Mouse (Mus musculus): ENCODE data around the gene M6pr. TPM values are rescaled to one million over a fixed set of nuclear protein-coding genes. Genes with fewer than 3 reads are reported as not detected.
A peak's percentile ranks its signal among the peaks of the same experiment; 100 is the strongest.

M6pr gene
- polyA plus RNA-seq, 1 experiment from 2014 or later: 63.1 TPM

DNA sequence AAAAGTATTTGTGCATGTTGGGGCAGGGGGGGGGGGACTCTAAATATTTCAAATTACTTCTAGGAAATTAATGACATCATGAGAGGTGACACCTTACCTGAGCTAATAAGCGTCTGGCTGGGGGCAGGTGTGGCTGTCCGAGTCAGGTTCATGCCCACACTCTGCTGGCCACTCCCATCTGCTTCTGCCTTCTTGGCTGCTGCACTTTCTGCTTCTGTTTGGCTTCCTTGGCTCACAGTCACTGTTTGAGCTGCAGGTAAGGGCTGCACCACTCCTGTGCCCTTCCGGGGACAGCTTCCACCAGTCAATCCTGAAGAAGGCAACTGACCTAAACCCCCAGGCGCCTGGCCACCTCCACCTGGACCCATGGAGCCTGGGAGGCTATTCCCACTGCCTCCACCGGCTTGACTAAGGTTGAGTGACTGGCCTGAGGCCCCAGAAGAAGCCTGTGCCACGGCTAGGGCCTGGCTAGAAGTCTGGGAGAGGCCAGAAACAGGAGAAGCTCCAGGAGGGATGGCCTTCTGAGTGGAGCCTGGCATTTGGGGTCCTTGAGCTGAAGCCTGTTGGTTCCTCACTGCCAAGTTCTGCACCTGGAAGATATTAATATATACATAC is 16.9 kb downstream of the M6pr start:
- 96% methylated on average over 6 of the region's 6 CpGs for WGBS
- Histone ChIP-seq H3K4me2 (ENCODE audit: low read length) (no peak overlapping the region), H3K27ac (ENCODE audit: low read depth, low read length) (no peak overlapping the region), H3K4me3 (ENCODE audit: low read depth, low read length) (no peak overlapping the region), H3K4me1 (ENCODE audit: control insufficient read depth, insufficient read depth, low read length) (no peaks in the 10 kb centered on the region), H3K27me3 (replicated peaks; ENCODE audit: control insufficient read depth, insufficient read depth, low read length) (no peaks in the 10 kb centered on the region), H3K9me3 (replicated peaks; ENCODE audit: control insufficient read depth, low read length) (no peaks in the 10 kb centered on the region), H3K36me3 (ENCODE audit: control insufficient read depth, insufficient read depth, low read length) (peaks cover 87% of the 10 kb centered on the region), H3K9ac (ENCODE audit: low read length) (no peak overlapping the region)
- DNase-seq (ENCODE audit: low spot score): no peak
- no peak for ATAC-seq

GRCm38 (mm10) chr6:122333081-122333612 is 24.6 kb downstream of the M6pr start:
- DNase-seq (ENCODE audit: low spot score) (no peak), ATAC-seq (no peak)
- peaks cover 72% of the 10 kb centered on the region for H3K36me3 ChIP-seq (ENCODE audit: control insufficient read depth, insufficient read depth, low read length)
- H3K9me3 ChIP-seq (replicated peaks; ENCODE audit: control insufficient read depth, low read length): no peaks in the 10 kb centered on the region
- no peak overlapping the region for H3K27ac ChIP-seq (ENCODE audit: low read depth, low read length)
- no peak overlapping the region for H3K4me2 ChIP-seq (ENCODE audit: low read length)
- no peak overlapping the region for H3K9ac ChIP-seq (ENCODE audit: low read length)
- H3K27me3 ChIP-seq (replicated peaks; ENCODE audit: control insufficient read depth, insufficient read depth, low read length): no peaks in the 10 kb centered on the region
- no peak overlapping the region for H3K4me3 ChIP-seq (ENCODE audit: low read depth, low read length)
- H3K4me1 ChIP-seq (ENCODE audit: control insufficient read depth, insufficient read depth, low read length): peaks cover 7% of the 10 kb centered on the region
- whole genome bisulfite sequencing: 90% methylated on average over 13 of the region's 13 CpGs

GRCm38 (mm10) chr6:122334786-122335340 is 26.3 kb downstream of the M6pr start:
- Histone ChIP-seq H3K36me3 (ENCODE audit: control insufficient read depth, insufficient read depth, low read length) (peaks cover 55% of the 10 kb centered on the region), H3K4me3 (ENCODE audit: low read depth, low read length) (no peak overlapping the region), H3K4me2 (ENCODE audit: low read length) (no peak overlapping the region), H3K4me1 (ENCODE audit: control insufficient read depth, insufficient read depth, low read length) (peaks cover 14% of the 10 kb centered on the region), H3K9me3 (replicated peaks; ENCODE audit: control insufficient read depth, low read length) (no peaks in the 10 kb centered on the region), H3K9ac (ENCODE audit: low read length) (no peak overlapping the region), H3K27me3 (replicated peaks; ENCODE audit: control insufficient read depth, insufficient read depth, low read length) (no peaks in the 10 kb centered on the region), H3K27ac (ENCODE audit: low read depth, low read length) (no peak overlapping the region)
- ATAC-seq (no peak), DNase-seq (ENCODE audit: low spot score) (no peak)
- 84% methylated on average over 7 of the region's 7 CpGs for WGBS

- peak; percentile 9 for DNase-seq (ENCODE audit: low spot score)
- no peaks in the 10 kb centered on the region for H3K9me3 ChIP-seq (replicated peaks; ENCODE audit: control insufficient read depth, low read length)
Measured at GRCm38 (mm10) chr6:122337546-122337945, 29.0 kb downstream of the M6pr start.

GRCm38 (mm10) chr6:122339047-122339647 is 30.6 kb downstream of the M6pr start:
- under 1% methylated on average over 37 of the region's 51 CpGs for WGBS
- H3K27ac ChIP-seq (ENCODE audit: low read depth, low read length): peak overlapping the region; percentile 93
- no peaks in the 10 kb centered on the region for H3K27me3 ChIP-seq (replicated peaks; ENCODE audit: control insufficient read depth, insufficient read depth, low read length)
- peaks cover 17% of the 10 kb centered on the region for H3K4me1 ChIP-seq (ENCODE audit: control insufficient read depth, insufficient read depth, low read length)
- ATAC-seq (peak; percentile 79), DNase-seq (ENCODE audit: low spot score) (peak; percentile 79)
- no peaks in the 10 kb centered on the region for H3K9me3 ChIP-seq (replicated peaks; ENCODE audit: control insufficient read depth, low read length)
- H3K4me3 ChIP-seq (ENCODE audit: low read depth, low read length): peak overlapping the region; percentile 68
- H3K4me2 ChIP-seq (ENCODE audit: low read length): peak overlapping the region; percentile 72
- H3K36me3 ChIP-seq (ENCODE audit: control insufficient read depth, insufficient read depth, low read length): peaks cover 21% of the 10 kb centered on the region
- H3K9ac ChIP-seq (ENCODE audit: low read length): peak overlapping the region; percentile 79

More at GRCm38 (mm10) chr6:122337546-122337945, 29.0 kb downstream of the M6pr start:
- Histone ChIP-seq H3K4me3 (ENCODE audit: low read depth, low read length) (no peak overlapping the region), H3K4me2 (ENCODE audit: low read length) (peak overlapping the region; percentile 72; the same call in 1 of the 2 replicates), H3K36me3 (ENCODE audit: control insufficient read depth, insufficient read depth, low read length) (peaks cover 37% of the 10 kb centered on the region), H3K27ac (ENCODE audit: low read depth, low read length) (no peak overlapping the region), H3K27me3 (replicated peaks; ENCODE audit: control insufficient read depth, insufficient read depth, low read length) (no peaks in the 10 kb centered on the region), H3K4me1 (ENCODE audit: control insufficient read depth, insufficient read depth, low read length) (peaks cover 17% of the 10 kb centered on the region), H3K9ac (ENCODE audit: low read length) (0 out of 2 replicates have a peak overlapping the region, but pooled peaks have one; percentile 32)
- ATAC-seq: no peak
- WGBS: 26% methylated on average over 6 of the region's 6 CpGs

- peaks cover 14% of the 10 kb centered on the region for H3K36me3 ChIP-seq (ENCODE audit: control insufficient read depth, insufficient read depth, low read length)
- peak overlapping the region; percentile 93 for H3K27ac ChIP-seq (ENCODE audit: low read depth, low read length)
- H3K4me2 ChIP-seq (ENCODE audit: low read length): peak overlapping the region; percentile 72
- H3K4me3 ChIP-seq (ENCODE audit: low read depth, low read length): peak overlapping the region; percentile 68
- peaks cover 17% of the 10 kb centered on the region for H3K4me1 ChIP-seq (ENCODE audit: control insufficient read depth, insufficient read depth, low read length)
- ATAC-seq: peak; percentile 91
- DNase-seq (ENCODE audit: low spot score): peak; percentile 96
- H3K9me3 ChIP-seq (replicated peaks; ENCODE audit: control insufficient read depth, low read length): no peaks in the 10 kb centered on the region
- peak overlapping the region; percentile 79 for H3K9ac ChIP-seq (ENCODE audit: low read length)
- H3K27me3 ChIP-seq (replicated peaks; ENCODE audit: control insufficient read depth, insufficient read depth, low read length): no peaks in the 10 kb centered on the region
- under 1% methylated on average over 22 of the region's 71 CpGs for WGBS
Measured at GRCm38 (mm10) chr6:122339648-122340341, 31.3 kb downstream of the M6pr start.

GRCm38 (mm10) chr6:122340349-122341000 is 32.0 kb downstream of the M6pr start, which contains the start of gene Phc1:
Gene Phc1, minus strand, starts transcription at chr6:122340561.
- H3K4me1 ChIP-seq (ENCODE audit: control insufficient read depth, insufficient read depth, low read length): peaks cover 17% of the 10 kb centered on the region
- ATAC-seq: peak; percentile 57
- H3K4me3 ChIP-seq (ENCODE audit: low read depth, low read length): peak within 1 kb of the TSS; percentile 68
- H3K36me3 ChIP-seq (ENCODE audit: control insufficient read depth, insufficient read depth, low read length): peaks cover 9% of the 10 kb centered on the region
- H3K27me3 ChIP-seq (replicated peaks; ENCODE audit: control insufficient read depth, insufficient read depth, low read length): no peaks in the 10 kb centered on the region
- peak within 1 kb of the TSS; percentile 79 for H3K9ac ChIP-seq (ENCODE audit: low read length)
- no peaks in the 10 kb centered on the region for H3K9me3 ChIP-seq (replicated peaks; ENCODE audit: control insufficient read depth, low read length)
- H3K4me2 ChIP-seq (ENCODE audit: low read length): peak within 1 kb of the TSS; percentile 72
- under 1% methylated on average over 17 of the region's 17 CpGs for WGBS
- peak; percentile 89 for DNase-seq (ENCODE audit: low spot score)
- peak within 1 kb of the TSS; percentile 93 for H3K27ac ChIP-seq (ENCODE audit: low read depth, low read length)

GRCm38 (mm10) chr6:122341038-122341810 is 32.7 kb downstream of the M6pr start:
- Histone ChIP-seq H3K4me2 (ENCODE audit: low read length) (peak overlapping the region; percentile 72), H3K9me3 (replicated peaks; ENCODE audit: control insufficient read depth, low read length) (no peaks in the 10 kb centered on the region), H3K4me3 (ENCODE audit: low read depth, low read length) (peak overlapping the region; percentile 68), H3K4me1 (ENCODE audit: control insufficient read depth, insufficient read depth, low read length) (peaks cover 17% of the 10 kb centered on the region), H3K27me3 (replicated peaks; ENCODE audit: control insufficient read depth, insufficient read depth, low read length) (no peaks in the 10 kb centered on the region), H3K27ac (ENCODE audit: low read depth, low read length) (peak overlapping the region; percentile 93), H3K9ac (ENCODE audit: low read length) (peak overlapping the region; percentile 79; the same call in 1 of the 2 replicates), H3K36me3 (ENCODE audit: control insufficient read depth, insufficient read depth, low read length) (peaks cover 6% of the 10 kb centered on the region)
- ATAC-seq: no peak
- 27% methylated on average over 7 of the region's 7 CpGs for WGBS
- DNase-seq (ENCODE audit: low spot score): peak; percentile 15

All from forebrain, embryonic 14.5 days (tissue).